Mouse (Mus musculus): ENCODE data around the gene Rreb1. TPM values are rescaled to one million over a fixed set of nuclear protein-coding genes. Genes with fewer than 3 reads are reported as not detected.
A peak's percentile ranks its signal among the peaks of the same experiment; 100 is the strongest.

Gene Rreb1
- polyA plus RNA-seq, 1 experiment = 11.9 TPM

DNA sequence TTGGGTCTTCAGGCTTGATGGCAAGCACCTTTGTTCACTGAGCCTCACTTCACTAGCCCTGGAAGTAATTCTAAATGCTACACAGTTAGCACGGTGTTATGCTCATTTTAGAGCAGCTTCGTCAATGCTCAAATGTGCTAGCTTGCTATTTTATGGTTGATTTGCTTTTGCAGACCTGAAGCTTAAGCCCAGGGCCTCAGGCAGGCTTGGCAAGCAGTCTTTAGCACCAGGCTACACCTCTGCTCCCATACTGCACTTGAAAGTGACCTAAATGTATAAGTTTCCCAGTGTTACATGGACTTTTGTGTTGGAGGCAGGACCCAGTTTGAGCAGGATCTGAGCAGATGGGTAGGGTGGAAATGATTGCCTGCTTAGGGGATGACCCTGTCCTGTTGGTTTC is 97.7 kb downstream of the Rreb1 start:
- no peak for DNase-seq (ENCODE audit: low spot score)

DNA sequence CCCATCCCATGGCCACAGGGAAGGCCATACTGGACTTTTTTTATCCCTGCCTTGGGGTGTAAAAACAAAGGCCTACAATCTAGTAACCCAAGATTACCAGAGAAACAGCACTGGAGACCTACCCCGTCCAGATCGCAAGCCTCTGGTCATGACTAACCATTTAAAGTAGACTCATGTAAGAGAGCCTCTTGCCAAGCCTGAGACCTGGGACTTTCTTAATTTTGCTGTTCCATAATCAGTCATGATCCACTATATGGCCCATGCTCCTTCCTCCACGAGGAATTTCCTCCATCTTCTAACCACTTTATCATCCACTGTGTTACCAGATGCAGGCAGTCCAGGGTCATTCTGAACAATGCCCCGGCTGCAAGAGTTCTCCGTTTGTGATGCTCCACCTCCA is 98.2 kb downstream of the Rreb1 start:
- no peak for DNase-seq (ENCODE audit: low spot score)

DNA sequence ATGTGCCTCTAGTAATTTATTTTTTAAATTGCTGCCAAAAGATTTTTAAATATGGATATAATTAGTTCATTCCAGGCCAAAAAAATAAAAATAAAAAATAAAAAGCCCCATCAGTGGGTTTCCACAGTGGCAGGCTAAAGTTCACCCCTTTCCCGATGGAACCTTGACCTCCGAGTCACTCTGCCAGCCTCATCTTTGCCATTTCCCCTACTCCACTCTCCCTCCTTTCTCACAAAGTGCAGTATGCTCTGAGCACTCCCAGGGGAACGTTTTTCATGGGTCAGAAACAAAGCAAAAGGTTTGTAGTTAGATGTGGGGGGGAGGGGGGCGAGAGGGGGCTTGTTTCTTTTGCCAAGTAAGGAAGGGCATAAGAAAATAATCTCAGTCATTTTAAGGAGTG is 98.6 kb downstream of the Rreb1 start:
- DNase-seq (ENCODE audit: low spot score) = no peak

DNA sequence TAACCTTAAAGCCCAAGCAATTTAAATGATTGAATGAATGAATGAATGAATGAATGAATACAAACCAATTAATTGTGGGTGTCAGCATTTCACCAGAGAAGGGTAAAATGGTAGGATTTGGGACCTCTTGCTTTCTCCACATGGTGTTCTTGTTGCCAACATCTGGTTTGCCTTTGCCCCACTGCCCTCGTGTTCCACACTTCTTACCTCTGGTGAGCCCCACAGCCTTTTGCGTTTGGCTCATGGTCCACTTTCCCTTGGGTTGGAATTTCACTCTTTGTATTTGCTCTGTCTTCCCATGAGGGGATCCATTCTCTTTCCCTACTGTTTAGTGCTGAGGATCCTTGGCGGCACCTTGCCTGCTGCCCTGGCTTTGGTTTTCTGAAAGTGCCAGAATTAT is 99.0 kb downstream of the Rreb1 start:
- DNase-seq (ENCODE audit: low spot score) = no peak

DNA sequence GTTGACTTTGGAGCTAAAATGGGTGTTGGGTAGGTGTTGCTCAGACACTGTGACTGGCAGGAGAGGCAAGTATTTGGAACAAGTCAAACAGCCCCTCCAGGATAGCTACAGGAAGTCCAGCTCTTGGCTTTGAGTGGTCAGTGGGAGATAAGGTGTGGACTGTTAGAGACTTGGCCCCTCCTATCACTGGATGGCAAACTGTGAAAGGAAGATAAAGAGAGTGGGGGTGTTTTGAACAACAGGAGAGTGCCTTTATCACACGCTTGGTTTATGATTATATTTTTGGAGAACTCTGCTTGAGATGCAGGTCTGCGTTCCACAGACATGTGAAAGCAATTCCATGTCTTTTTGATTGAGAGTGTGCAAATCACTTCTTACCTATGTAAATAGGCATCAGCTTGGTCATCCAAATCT is 100.7 kb downstream of the Rreb1 start:
- no peak for DNase-seq (ENCODE audit: low spot score)

DNA sequence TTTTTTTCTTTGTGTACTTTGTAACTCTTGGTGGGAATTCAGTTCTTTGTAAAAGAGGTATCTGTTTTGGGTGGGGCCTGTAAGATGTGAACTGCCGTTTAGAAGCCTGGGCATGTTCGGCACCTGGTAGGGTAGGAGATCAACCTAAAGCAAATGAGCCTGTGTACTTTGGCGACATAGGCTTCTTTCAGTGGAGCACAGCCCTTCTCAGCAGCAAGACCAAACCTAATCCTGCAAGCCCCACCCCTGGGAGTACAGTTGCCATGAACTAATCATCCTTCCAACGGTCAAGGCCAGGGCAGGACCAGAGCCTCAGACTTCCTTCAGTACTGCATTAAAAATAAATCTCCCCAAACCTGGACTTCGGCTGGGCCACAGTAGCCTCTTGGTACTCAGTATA is 101.4 kb downstream of the Rreb1 start:
- DNase-seq (ENCODE audit: low spot score) = no peak

DNA sequence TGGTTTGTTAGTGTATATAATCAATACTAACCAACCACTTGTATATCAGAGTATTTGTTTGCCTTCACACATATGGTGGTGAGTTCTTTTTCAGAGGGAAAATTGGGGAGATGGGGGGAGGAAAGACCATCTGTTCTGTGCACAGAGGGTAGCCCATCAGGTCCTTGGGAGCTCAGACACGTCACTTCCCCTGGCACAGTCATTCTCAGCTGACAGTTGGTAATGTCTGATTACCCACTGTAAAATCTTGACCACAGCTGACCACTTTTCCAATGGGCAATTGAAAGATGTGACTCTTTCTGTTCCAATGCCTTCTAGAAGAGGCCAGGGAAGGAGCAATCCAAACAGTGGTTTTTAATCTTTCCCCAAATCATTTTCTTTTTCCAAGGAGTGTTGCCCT is 101.8 kb downstream of the Rreb1 start:
- no peak for DNase-seq (ENCODE audit: low spot score)

DNA sequence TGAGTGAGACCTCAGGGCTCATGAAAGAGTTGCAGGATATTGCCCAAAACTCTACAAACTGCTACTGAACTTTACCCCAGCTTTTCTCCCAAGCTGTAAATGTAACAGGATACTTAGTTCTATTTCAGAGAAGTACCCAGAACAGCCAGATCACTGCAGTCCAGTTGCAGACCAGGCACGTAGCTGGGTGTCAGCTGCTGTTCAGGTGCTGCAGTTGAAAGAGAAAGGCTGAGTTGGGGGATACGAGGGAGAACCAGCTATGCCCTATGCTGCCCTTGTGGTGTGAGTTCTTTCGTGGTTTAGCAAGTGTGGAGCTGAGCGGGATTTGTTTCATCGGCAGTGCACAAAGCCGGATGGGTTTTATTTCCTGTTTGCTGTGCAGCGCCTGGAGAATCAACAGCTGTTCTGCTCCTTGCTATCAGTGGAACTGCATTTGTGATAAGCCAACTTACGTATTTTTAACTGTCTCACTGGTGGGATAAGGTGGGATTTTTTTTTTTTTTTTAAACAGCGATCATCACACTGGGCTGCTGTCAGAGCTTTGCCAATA is 102.5 kb downstream of the Rreb1 start:
- DNase-seq (ENCODE audit: low spot score) = no peak

DNA sequence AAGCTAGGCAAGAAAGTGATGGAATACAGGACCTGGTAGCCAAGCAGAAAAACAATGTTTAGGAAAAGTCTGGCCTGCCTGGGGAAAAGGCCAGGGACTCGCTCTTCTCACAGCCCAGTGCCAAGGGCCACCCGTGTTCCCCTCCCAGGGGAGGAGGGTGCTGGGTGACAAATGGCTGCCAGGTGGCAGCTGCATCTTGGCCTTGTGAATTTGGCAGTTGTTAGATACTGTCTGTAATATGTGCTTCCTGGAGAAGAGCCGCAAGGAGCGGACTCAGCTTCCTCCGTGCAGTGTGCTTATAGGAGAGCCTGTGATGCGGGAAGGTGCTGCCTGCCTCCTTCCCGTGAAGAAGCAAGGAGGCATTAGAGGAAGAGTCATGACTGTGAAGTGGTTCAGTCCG is 104.3 kb downstream of the Rreb1 start:
- no peak for DNase-seq (ENCODE audit: low spot score)

DNA sequence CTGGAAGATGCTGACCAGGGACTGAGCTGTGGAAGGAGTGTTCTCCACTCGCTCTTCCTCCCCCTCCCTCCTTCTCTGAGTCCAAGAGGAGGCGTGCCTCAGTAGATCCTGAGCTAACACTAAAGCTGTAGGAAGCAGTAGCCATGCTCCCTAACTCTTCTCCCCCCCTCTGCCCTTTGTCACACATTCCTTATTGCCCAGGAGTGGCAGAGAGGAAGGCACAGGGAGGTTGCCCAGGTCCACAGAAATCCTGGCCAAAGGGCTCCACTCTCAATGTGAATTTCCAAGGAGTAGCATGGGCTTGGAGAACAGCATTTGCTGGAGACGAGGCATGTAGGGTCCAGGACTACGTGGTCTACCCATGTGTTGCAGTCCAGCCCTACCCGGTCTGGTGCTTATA is 104.8 kb downstream of the Rreb1 start:
- no peak for DNase-seq (ENCODE audit: low spot score)

DNA sequence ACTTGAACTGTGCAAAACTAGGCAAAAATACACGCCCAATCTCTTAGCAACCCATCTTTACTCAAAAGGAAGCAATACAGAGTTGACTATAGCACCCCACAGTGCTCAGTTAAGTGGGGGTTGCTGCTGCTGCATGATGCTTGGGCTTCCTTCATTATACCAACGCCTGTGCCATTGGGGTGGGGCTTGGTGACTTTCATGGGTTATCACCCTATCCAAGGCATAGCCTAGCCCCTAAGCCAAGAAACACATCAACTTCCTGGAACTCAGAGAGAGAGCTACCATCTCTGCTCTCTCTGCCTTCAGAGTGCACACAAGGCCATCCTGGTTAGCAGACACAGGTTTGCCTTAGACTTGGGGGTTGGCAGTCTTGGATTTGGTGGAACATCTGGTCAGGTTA is 107.2 kb downstream of the Rreb1 start:
- no peak for DNase-seq (ENCODE audit: low spot score)

DNA sequence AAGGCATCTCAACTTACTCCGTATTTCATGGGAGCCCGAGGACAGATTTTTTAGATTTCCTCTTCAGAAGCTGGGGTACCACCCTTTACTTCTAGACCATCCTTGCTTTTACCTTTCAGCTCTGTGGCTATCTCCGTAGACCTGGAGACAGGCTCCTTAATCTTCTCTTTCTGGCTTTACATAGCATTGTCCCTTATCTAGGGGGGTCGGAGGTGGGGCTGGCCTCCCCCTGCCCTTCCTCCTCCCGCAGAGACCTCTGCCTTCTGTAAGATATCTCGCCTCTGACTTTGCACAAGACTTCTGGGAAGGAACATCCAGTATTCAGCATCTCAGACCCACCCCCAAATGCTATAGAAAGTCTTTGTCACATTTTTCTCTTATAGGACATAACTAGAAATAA is 107.8 kb downstream of the Rreb1 start:
- no peak for DNase-seq (ENCODE audit: low spot score)

DNA sequence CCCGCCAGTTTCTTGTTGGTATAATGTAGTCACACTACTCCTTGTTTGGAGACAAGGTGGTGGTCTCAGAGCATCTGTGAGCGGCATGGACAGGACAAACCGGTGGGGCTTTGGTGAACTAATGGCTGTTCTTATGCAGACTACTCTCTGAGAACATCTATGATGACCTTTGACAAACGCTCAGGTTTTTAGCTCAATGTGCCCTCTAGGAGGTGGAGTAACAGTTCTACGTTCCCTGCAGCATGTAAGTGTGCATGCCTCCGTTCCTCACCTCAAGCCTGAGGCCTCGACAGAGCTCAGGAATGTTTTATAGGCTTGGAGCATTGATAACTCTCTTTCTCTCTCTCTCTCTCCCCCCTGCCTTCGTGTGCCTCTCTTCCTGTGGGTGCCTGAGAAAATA is 116.6 kb downstream of the Rreb1 start:
- DNase-seq (ENCODE audit: low spot score) = no peak

DNA sequence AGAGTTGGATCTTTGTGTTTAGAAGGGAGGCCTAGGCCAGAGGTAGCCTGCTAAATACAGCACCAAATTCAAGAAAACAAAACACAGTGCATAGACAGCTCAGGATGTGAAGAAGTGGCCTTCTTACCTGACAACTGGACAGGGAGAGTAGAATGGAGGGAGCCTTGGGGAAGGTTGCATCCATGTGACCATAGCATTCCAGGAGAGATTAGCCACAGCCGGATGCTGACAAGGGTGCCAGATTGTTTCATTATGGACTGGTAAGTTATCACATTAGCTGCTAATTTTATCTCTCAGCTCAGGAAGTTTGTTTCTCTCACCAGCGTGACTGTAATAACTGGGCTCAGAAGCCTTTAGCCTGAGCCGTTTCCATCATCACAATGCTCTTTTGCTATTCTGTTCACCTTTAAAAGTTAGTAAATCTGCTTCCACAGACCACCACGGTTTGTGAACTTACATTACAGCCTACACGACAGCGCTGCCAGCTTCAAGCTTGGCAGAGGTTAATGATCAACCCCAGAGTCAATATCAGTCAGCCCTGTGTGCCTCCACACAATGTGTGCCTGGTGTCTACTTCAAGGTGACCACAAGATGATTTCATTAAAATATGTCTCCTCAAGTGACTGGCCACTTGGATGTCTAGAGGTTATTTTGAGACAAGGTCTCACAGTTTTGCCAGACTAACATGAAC is 117.5 kb downstream of the Rreb1 start:
- DNase-seq (ENCODE audit: low spot score) = no peak

DNA sequence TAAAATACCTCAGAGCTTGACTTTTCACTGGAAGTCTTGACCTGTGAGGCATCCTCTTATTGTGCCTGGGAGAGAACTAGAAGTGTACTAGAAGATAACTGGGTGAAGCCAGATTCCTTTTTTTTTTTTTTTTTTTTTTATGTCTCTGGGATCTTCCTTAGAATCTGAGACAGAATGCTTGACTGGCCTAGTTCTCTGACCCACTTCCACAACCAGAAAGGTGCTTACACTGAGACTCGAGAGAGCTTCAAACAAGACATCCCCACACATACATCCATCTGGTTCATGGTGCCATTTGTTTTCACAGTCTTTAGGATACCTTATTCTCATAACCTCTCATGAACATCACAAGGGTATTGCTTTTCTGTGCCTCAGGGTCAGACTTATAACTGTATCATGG is 118.2 kb downstream of the Rreb1 start:
- DNase-seq (ENCODE audit: low spot score) = no peak

DNA sequence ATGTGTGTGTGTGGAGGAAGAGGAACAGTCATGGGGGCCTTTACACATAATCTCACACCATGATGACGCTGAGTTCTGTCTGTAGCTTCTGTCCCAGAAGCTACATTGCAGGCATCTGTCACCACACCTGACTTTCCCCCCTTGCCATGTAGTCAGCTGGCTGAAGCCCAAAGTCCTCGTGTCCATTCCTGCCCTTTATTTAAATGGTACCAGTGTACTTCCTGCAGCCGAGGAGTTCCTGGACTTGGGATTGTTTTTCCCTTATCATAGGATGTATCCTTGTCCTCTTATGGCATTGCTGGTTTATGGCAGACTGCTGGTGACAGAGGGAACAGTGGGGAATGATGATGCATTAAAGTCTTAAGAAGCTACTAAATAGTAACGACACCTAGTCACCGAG is 120.6 kb downstream of the Rreb1 start:
- DNase-seq (ENCODE audit: low spot score) = no peak

DNA sequence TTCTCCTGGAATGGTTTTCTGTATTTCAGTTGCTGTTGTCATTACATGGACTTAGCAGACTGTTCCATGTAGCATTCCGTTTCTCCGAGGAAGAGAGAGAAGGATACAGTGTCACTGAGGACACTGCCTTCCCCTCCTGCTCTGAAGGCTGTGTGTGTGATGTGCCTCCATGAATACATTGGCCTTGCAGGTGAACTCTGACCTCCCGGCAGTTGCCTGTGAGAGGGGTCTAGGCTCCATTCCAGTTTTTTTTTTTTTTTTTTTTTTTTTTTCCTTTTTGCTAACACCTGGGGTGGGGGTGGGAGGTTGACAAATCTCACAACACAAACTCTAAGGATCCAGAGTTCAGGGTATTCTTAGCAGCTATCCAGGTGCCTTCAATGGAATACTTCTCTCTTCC is 124.8 kb downstream of the Rreb1 start:
- no peak for DNase-seq (ENCODE audit: low spot score)

DNA sequence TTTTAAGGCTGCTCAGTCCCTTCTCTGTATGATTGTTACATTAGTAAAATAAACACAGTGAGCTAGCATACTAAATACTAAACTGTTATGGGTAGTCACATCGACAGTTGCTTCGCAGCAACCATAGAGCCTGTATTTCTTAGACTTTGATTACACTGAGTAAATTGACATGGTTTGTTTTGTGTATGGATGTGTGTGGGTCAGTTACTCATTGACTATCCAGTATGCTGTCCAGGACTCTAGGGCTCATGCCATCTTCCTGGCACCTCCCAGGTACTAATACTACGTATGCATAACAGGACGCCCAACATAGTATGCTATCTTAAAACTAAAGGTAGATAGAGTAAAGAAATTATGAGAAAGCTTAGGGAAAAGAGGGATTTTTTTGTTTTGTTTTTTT is 125.3 kb downstream of the Rreb1 start:
- no peak for DNase-seq (ENCODE audit: low spot score)

DNA sequence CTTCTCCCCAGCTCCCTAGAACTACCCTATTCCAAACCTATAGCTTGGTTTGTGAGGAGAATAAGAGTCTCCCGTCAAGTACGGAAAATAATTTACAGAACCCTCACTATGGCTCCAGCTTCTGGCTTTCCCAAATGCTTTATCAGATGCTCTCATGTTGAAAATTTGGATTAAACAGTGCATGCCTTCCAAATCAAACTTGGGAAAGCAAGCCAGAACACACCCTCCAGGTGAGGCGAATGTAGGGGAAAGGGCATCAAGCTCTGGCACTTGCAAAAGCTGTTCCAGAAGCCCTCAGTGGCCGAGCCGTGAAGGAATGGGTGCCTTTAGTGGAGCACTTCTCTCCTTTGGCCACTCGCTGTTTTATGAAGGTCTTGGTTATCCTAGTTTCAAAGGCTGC is 126.2 kb downstream of the Rreb1 start:
- DNase-seq (ENCODE audit: low spot score) = no peak

DNA sequence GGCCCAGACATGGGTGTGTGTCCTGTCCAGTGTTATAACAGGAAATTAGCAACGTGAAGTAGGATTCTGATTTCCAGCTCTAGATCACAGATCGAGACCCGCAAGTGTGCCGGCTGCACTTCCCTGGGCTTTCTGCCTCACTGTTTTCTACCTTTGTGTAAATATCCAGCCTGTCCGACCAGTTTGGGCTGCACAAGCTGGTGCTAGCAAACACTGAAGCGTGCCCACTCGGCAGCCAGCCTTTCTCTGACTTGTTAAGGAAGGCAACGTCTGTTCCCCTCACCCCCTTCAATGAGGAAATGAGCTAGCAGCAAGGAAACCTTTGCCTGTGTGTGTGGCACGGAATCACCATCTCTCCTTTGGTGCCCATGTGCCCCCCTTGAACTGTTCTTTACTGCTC is 129.9 kb downstream of the Rreb1 start:
- DNase-seq (ENCODE audit: low spot score) = peak; percentile 44

DNA sequence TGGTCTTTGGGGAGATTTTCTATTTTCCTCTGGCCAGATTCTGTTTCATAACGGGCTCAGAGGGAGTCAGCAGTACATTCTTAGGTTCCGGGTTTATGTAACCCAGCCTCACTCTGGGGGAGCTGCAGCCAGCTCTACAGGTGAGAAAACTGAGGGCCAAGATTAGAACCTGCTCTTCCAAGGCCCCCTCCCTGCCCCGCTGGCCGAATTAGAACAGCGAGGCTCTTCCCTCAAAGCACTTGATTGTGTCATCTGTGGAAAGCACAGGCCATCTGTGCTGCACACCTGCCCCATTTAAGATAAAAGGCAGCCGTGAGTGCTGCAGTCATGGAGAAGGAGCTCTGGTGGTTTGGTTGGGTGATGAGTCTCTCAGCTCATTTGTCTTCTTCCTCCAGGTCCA is 130.3 kb downstream of the Rreb1 start:
- DNase-seq (ENCODE audit: low spot score) = no peak

DNA sequence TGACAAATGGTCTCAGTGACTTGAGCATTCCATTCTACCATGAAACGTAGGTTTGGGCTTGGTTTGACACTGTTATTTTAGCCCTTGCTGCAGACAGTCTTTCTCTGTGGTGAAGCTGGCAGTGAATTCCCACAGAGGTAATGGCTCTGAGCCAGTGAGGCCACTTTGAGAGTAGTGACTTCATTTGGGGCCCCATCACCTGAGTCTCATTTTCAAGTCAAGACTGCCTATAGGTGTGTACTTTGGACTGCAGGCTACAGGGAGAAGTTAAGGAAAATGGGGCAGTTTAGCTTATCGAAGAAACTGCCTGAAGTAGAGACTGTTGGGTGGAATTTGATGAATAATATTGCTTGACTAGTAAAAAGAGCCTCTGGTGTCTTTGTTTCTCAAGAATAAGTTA is 131.0 kb downstream of the Rreb1 start:
- DNase-seq (ENCODE audit: low spot score) = no peak

DNA sequence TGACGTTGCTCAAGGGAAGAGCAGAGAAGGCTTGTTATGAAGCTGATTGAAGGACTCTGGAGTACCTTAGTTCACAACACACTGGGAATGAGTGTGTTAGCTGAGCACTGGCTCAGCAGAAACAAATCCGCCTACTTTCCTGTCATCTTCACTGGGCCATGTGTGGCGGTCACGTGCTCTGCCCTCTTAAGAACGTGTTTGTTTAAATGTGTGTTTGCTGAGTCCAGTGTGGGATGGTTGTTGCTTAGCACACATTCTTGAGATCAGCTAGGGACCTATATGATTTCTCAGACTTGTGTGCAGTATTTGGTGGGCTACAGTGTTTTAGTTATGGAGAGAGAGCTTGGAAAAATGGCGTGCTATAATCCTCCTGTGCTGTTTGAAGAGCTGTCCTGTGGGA is 133.8 kb downstream of the Rreb1 start:
- DNase-seq (ENCODE audit: low spot score) = no peak

All from urinary bladder, adult 2 months (tissue).